Mouse (Mus musculus): ENCODE measurements around the gene Hoxc8. TPM values are rescaled to one million over a fixed set of nuclear protein-coding genes. Genes with fewer than 3 reads are reported as not detected.

The Hoxc8 gene
- total and polyA plus RNA-seq, 3 experiments: 0.31 to 1.7 TPM; not detected in 1

DNA sequence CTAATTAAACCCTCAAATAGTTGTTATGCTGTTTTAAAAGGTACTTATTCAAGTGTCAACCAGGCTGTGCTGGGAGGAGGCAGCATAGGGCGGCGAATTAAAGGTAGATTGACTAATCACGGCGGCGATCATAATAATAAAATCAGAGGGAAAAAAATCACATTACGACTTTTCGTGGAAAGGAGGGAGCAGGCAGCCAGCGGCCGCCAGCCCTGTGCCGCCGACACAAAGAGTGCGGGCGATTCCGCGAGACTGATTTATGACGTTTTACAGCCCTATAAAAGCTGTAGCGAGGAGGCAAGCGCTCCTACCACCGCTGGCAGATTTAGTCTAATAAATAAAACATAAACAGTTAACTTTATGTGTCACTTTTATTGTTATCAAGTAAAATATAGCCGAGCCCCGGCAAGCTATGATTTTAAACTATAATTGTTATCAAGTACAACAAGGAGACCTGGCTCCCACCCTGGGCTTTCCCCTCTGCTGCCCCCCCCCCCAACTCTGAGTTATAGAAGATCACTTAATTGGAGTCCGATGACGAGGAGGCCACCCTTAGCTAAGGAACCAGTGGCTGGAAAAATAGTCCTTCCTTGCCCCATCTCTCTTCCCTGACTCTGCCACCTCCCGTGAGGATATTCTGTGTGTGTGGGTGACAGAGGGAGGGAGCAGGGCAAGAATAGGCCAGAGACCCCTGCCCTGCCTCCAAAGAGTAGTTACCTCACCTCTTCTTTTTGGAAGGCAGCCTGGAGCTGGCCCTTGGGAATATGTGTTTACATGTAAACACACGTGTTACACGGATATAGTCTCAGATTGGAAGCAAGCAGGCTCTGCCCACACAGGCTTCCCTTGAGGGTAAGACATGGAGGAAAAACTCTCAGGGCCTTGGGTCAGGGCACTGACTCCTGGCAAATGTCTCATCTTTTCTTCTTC, 42.5 kb downstream of the Hoxc8 start:
- Histone ChIP-seq H3K79me2 (ENCODE audit: control insufficient read depth, insufficient read depth, low read length, poor library complexity) (peaks cover 9% of the 10 kb centered on the region), H3K9ac (ENCODE audit: control insufficient read depth, low read depth, low read length, poor library complexity, severe bottlenecking) (no peak overlapping the region), H3K27me3 (ENCODE audit: control insufficient read depth in 1 of 2, insufficient read depth in 2 of 2, low read length in 2 of 2) (no peaks in the 10 kb centered on the region), H3K9me3 (replicated peaks; ENCODE audit: insufficient read depth, low read length) (no peaks in the 10 kb centered on the region), H3K36me3 (ENCODE audit: control insufficient read depth in 1 of 2, insufficient read depth in 2 of 2, low read length in 2 of 2) (peaks cover 0 to 4% of the 10 kb centered on the region in 2 experiments; a peak in 2 of 4 replicates), H3K4me3 (ENCODE audit: control insufficient read depth in 1 of 2, insufficient read depth in 1 of 2, low read depth in 2 of 2, low read length in 2 of 2) (no peak overlapping the region), H3K4me1 (ENCODE audit: control insufficient read depth in 1 of 2, insufficient read depth in 2 of 2, low read length in 2 of 2) (peaks cover 0 to 9% of the 10 kb centered on the region in 2 experiments; a peak in 3 of 4 replicates), H3K27ac (ENCODE audit: control insufficient read depth, low read depth, low read length) (no peak overlapping the region)
- no peak for DNase-seq (ENCODE audit: low read depth, low spot score)
- TF ChIP-seq MXI1 (IDR thresholded peaks at IDR 0.05; ENCODE audit: low read depth, low read length): no peak
- no peak for TF ChIP-seq TCF12 (IDR thresholded peaks at IDR 0.05; ENCODE audit: low read depth, low read length)
- no peak for TF ChIP-seq RCOR1 (IDR thresholded peaks at IDR 0.05; ENCODE audit: low read depth, low read length)
- TF ChIP-seq BHLHE40 (IDR thresholded peaks at IDR 0.05; ENCODE audit: borderline replicate concordance, low read depth, low read length): no peak

DNA sequence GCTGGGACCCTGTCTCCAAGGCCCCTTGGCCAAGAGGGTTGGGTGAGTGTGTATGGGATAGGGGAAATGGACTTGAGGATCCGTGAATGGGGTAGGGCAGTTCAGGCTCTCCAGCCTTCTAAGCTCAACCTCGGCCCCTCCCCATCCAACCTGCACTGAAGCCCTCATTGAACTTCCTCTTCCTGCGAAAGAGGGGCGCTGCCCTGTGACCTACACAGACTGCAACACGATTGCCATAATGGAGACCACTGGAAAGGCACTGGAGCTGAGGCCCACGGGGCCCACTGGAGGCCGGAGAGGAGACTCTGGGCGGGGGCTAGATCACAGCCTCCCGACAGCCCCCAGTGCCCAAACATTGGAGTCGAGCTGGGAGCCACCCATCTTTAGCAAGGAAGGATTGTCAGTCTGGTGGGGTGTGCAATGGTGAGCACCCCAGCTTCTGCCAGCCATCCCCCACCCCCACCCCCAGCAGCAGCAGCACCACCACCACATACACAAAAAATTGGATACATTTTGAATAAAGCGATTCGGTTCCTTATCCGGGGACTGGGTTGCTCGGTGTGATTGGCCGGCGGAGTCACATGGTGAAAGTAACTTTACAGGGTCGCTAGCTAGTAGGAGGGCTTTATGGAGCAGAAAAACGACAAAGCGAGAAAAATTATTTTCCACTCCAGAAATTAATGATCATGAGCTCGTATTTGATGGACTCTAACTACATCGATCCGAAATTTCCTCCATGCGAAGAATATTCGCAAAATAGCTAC, 43.8 kb downstream of the Hoxc8 start:
- H3K4me1 ChIP-seq (ENCODE audit: control insufficient read depth in 1 of 2, insufficient read depth in 2 of 2, low read length in 2 of 2): peaks cover 0 to 9% of the 10 kb centered on the region in 2 experiments; a peak in 3 of 4 replicates

More for the DNA sequence above, 43.8 kb downstream of the Hoxc8 start:
- Histone ChIP-seq H3K4me3 (ENCODE audit: control insufficient read depth in 1 of 2, insufficient read depth in 1 of 2, low read depth in 2 of 2, low read length in 2 of 2) (peak overlapping the region; percentile 54 to 69), H3K36me3 (ENCODE audit: control insufficient read depth in 1 of 2, insufficient read depth in 2 of 2, low read length in 2 of 2) (peaks cover 0 to 4% of the 10 kb centered on the region in 2 experiments; a peak in 2 of 4 replicates), H3K9me3 (replicated peaks; ENCODE audit: insufficient read depth, low read length) (no peaks in the 10 kb centered on the region), H3K27me3 (ENCODE audit: control insufficient read depth in 1 of 2, insufficient read depth in 2 of 2, low read length in 2 of 2) (no peaks in the 10 kb centered on the region), H3K79me2 (ENCODE audit: control insufficient read depth, insufficient read depth, low read length, poor library complexity) (peaks cover 9% of the 10 kb centered on the region), H3K9ac (ENCODE audit: control insufficient read depth, low read depth, low read length, poor library complexity, severe bottlenecking) (peak overlapping the region; percentile 62), H3K27ac (ENCODE audit: control insufficient read depth, low read depth, low read length) (peak overlapping the region; percentile 36)
- peak; percentile 79 for DNase-seq (ENCODE audit: low read depth, low spot score)
- TF ChIP-seq USF2 (IDR thresholded peaks at IDR 0.05; ENCODE audit: borderline replicate concordance in 1 of 2, insufficient read depth in 1 of 2, low read depth in 1 of 2, low read length in 2 of 2) (peak; percentile 21 to 64; a peak in 2 of 4 replicates), HCFC1 (IDR thresholded peaks at IDR 0.05; ENCODE audit: low read depth, low read length) (0 out of 2 replicates have a peak, but pooled peaks have one; percentile 44), ZMIZ1 (IDR thresholded peaks at IDR 0.05; ENCODE audit: low read depth, low read length) (peak; percentile 52; the same call in 1 of the 2 replicates), MAZ (IDR thresholded peaks at IDR 0.05; ENCODE audit: low read depth, low read length) (peak; percentile 69; the same call in 1 of the 2 replicates), TBP (IDR thresholded peaks at IDR 0.05; ENCODE audit: low read depth, low read length) (peak; percentile 53; the same call in 1 of the 2 replicates), NELFE (IDR thresholded peaks at IDR 0.05; ENCODE audit: low read depth, low read length) (peak; percentile 32; the same call in 1 of the 2 replicates), POLR2AphosphoS5 (IDR thresholded peaks at IDR 0.05; ENCODE audit: borderline replicate concordance, low read depth, low read length) (no peak), ZC3H11A (IDR thresholded peaks at IDR 0.05; ENCODE audit: low read depth, low read length) (no peak), POLR2A (IDR thresholded peaks at IDR 0.05; ENCODE audit: control insufficient read depth in 1 of 2, insufficient read depth in 1 of 2, low read depth in 1 of 2, low read length in 2 of 2, poor library complexity in 1 of 2) (peak; percentile 31 to 57; a peak in 2 of 4 replicates), SIN3A (IDR thresholded peaks at IDR 0.05; ENCODE audit: low read length) (0 out of 2 replicates have a peak, but pooled peaks have one; percentile 14), USF1 (IDR thresholded peaks at IDR 0.05; ENCODE audit: low read depth, low read length) (peak; percentile 94), CHD1 (IDR thresholded peaks at IDR 0.05; ENCODE audit: low read depth, low read length) (0 out of 2 replicates have a peak, but pooled peaks have one; percentile 41), NRF1 (IDR thresholded peaks at IDR 0.05; ENCODE audit: insufficient read depth, low read depth, low read length, poor library complexity, severe bottlenecking) (no peak)
